Mouse (Mus musculus) brain, embryonic 14.5 days (tissue): ENCODE results near the gene Sh3pxd2a.

ENCODE experiments used
- CTCF ChIP-seq: fragments of 200-500 bp; IDR thresholded peaks from 2 replicates; pipeline ENCODE4 v1.5.1; 2012; ENCODE audit warnings: inconsistent platforms, mild to moderate bottlenecking, moderate library complexity, borderline replicate concordance; ENCODE audit not compliant: insufficient read depth, insufficient read length; ENCODE audit errors: extremely low read depth
- POLR2A ChIP-seq: fragments of 200-500 bp; IDR thresholded peaks from 2 replicates; pipeline ENCODE4 v1.6.1; 2012; ENCODE audit warnings: mild to moderate bottlenecking, inconsistent platforms, borderline replicate concordance; ENCODE audit not compliant: poor library complexity, insufficient read depth, insufficient read length, severe bottlenecking; ENCODE audit errors: extremely low read depth

GRCm38 (mm10) chr19:47412566-47413248 is 51.5 kb downstream of the Sh3pxd2a start:
- no peak for TF ChIP-seq POLR2A
- no peak for TF ChIP-seq CTCF
